Mouse (Mus musculus): Measurements from ENCODE around the gene Hephl1.

DNA sequence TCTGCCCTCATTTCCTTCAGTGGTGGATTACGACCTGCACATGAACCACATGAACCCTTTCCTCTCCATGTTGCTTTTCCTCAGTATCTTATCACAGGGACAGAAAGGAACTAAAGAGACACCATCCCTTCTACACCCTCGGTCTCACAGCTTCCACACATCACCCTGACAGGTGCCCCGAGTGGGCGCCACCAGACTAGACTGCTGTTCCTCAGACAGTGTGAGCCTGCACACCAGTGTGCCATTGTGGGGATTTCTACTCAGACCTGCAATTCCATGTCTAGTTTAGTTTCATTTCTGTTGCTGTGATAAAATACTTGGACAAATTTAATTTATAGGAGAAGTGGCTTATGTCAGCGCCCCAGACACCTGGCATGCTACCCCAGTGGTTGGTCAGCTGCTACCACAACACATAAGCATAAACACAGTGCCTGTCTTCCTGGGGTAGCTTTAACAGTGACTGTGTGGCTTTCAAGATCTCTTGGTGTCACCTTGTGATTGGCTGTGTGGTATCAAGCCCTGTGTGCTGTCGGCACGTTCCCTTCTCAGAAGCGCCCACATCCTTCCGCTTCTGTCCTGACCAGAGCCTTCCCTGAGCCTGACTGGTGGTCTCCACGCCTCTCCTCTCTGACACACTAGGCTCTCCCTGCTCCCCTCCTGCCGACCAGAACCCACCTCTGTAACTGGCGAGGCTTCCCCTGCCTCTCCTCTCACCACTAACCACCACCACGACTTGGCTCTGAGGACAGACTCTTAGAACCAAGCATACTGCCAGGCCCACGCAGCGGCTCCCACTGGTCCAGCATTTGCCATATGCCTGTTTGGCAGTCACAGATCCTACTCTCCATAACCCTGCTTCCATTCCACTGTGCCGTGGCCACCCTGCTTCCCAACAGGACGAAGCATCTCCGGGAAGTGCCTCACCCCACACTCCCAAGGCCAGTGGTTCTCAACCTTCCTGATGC is 93.8 kb downstream of the Hephl1 start:
- TF ChIP-seq POLR2A (IDR thresholded peaks at IDR 0.05; ENCODE audit: control insufficient read depth in 1 of 2, insufficient read depth in 1 of 2, low read depth in 1 of 2, low read length in 2 of 2, poor library complexity in 1 of 2) (peak in 1 of 2 experiments; percentile 19; a peak in 1 of 4 replicates), CTCF (IDR thresholded peaks at IDR 0.05 in 2 of 3, conservative IDR thresholded peaks at IDR 0.05 in 1 of 3; ENCODE audit: control insufficient read depth in 1 of 3, insufficient read depth in 1 of 3, low read depth in 2 of 3, low read length in 3 of 3, poor library complexity in 1 of 3, severe bottlenecking in 1 of 3) (no peak), EP300 (IDR thresholded peaks at IDR 0.05; ENCODE audit: low read depth in 1 of 2, low read length in 2 of 2) (0 out of 4 replicates have a peak, but pooled peaks of 1 of the 2 experiments have one; percentile 12), ZKSCAN1 (IDR thresholded peaks at IDR 0.05; ENCODE audit: low read depth, low read length) (no peak), SIN3A (IDR thresholded peaks at IDR 0.05; ENCODE audit: low read length) (no peak), MAFK (IDR thresholded peaks at IDR 0.05; ENCODE audit: borderline replicate concordance, low read depth, low read length) (no peak), CHD1 (IDR thresholded peaks at IDR 0.05; ENCODE audit: low read depth, low read length) (no peak), RCOR1 (IDR thresholded peaks at IDR 0.05; ENCODE audit: low read depth, low read length) (no peak), KAT2A (conservative IDR thresholded peaks at IDR 0.05; ENCODE audit: low read depth, low read length) (no peak), MAX (IDR thresholded peaks at IDR 0.05; ENCODE audit: low read length) (no peak)

Data from MEL (cell line).